Mouse (Mus musculus) lung, adult 2 months (tissue): ENCODE results near the gene Zfp346.

ENCODE experiments used
- CTCF ChIP-seq: fragments of 200-500 bp; IDR thresholded peaks from 2 replicates; pipeline ENCODE4 v1.5.1; 2011; ENCODE audit warnings: mild to moderate bottlenecking, low read length, control low read depth; ENCODE audit not compliant: insufficient read depth
- POLR2A ChIP-seq: fragments of 200-500 bp; IDR thresholded peaks from 2 replicates; pipeline ENCODE4 v1.6.1; 2011; ENCODE audit warnings: low read depth, mild to moderate bottlenecking, control low read depth, low read length, borderline replicate concordance; ENCODE audit errors: extremely low read depth

- TF ChIP-seq CTCF (no peak), POLR2A (no peak)
These were observed 62.0 kb downstream of the Zfp346 start for GRCm38 (mm10) chr13:55166806-55167725.
